Comparison of ENCODE assay signal across 24 mouse cellular contexts in the genomic region with DNA sequence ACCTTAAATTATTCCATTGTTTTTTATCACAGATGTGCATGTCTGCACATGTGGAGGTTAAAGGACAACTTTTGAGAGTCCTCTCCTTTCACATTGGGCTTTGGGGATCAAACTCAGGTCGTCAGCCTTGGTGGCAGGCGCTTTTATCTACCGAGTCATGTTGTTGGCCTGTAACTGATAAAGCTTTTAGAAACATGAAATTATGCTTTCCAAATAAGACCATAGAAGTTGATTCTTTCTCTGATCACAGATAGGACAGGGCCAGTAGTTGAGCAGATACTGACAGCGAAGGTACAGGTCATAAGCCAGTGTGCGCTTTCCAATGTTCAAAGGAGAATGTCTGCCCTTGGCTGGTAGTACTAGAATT. TPM values are rescaled to one million over a fixed set of nuclear protein-coding genes. Genes with fewer than 3 reads are reported as not detected.
A peak's percentile ranks its signal among the peaks of the same experiment; 100 is the strongest.
DNase-seq lines count a peak whose midpoint lies in the region; ATAC-seq and TF ChIP-seq lines count a peak whose summit lies in the region.
"Had no signal": no experiment of that assay in that cellular context is flagged by ENCODE, and none has a peak within 500 bp of the region (broad histone marks: within the 10 kb centered on the region; RNA-seq: fewer than 3 reads in every experiment).

No protein-coding gene starts in this region.

- H3K36me3 ChIP-seq in heart, embryonic 13.5 days = no peaks in the 10 kb centered on the region
- peaks cover 11% of the 10 kb centered on the region for H3K36me3 ChIP-seq in liver, embryonic 14.5 days (replicated peaks; ENCODE audit: control insufficient read depth, insufficient read depth, low read depth)
- no peaks in the 10 kb centered on the region for H3K36me3 ChIP-seq in hindbrain, embryonic 14.5 days (replicated peaks; ENCODE audit: control insufficient read depth, insufficient read depth)
- no peaks in the 10 kb centered on the region for H3K36me3 ChIP-seq in neural tube, embryonic 15.5 days
- H3K36me3 ChIP-seq: forebrain, embryonic 10.5 days; hindbrain, embryonic 13.5 days; limb, embryonic 13.5 days; lung, embryonic 15.5 days; neural tube, embryonic 13.5 days had no signal

- H3K4me1 ChIP-seq in heart, embryonic 13.5 days = peaks cover 52% of the 10 kb centered on the region
- H3K4me1 ChIP-seq in liver, embryonic 14.5 days (replicated peaks; ENCODE audit: control insufficient read depth in 2 of 2, insufficient read depth in 2 of 2, low read length in 1 of 2) = peaks cover 90 to 94% of the 10 kb centered on the region in 2 experiments
- H3K4me1 ChIP-seq in hindbrain, embryonic 14.5 days (replicated peaks; ENCODE audit: control insufficient read depth, insufficient read depth, low read length) = no peaks in the 10 kb centered on the region
- H3K4me1 ChIP-seq in neural tube, embryonic 15.5 days = 0 out of 2 replicates have a peak, but pooled peaks cover 2% of the 10 kb centered on the region
- H3K4me1 ChIP-seq: limb, embryonic 13.5 days; lung, embryonic 15.5 days; neural tube, embryonic 13.5 days had no signal

- no peaks in the 10 kb centered on the region for H3K9me3 ChIP-seq in heart, embryonic 13.5 days
- H3K9me3 ChIP-seq in liver, embryonic 14.5 days (ENCODE audit: control insufficient read depth, low read length) = no peaks in the 10 kb centered on the region
- H3K9me3 ChIP-seq in hindbrain, embryonic 14.5 days (ENCODE audit: control insufficient read depth, low read length) = no peaks in the 10 kb centered on the region
- no peaks in the 10 kb centered on the region for H3K9me3 ChIP-seq in neural tube, embryonic 15.5 days (replicated peaks)
- H3K9me3 ChIP-seq: forebrain, embryonic 10.5 days; hindbrain, embryonic 13.5 days; limb, embryonic 13.5 days; lung, embryonic 15.5 days; neural tube, embryonic 13.5 days had no signal

- H3K27ac ChIP-seq in heart, embryonic 13.5 days (replicated peaks) = no peak overlapping the region
- peak overlapping the region; percentile 94 for H3K27ac ChIP-seq in liver, embryonic 14.5 days
- H3K27ac ChIP-seq in hindbrain, embryonic 14.5 days = no peak overlapping the region
- H3K27ac ChIP-seq in neural tube, embryonic 15.5 days (replicated peaks) = no peak overlapping the region
- H3K27ac ChIP-seq: forebrain, embryonic 10.5 days; hindbrain, embryonic 13.5 days; limb, embryonic 13.5 days; lung, embryonic 15.5 days; neural tube, embryonic 13.5 days had no signal

- ATAC-seq in heart, embryonic 13.5 days (ENCODE audit: extremely low read depth, insufficient number of reproducible peaks, low FRiP score, low TSS enrichment) = no peak
- ATAC-seq in erythroid progenitor cell, adult 5-6 weeks (replicated peaks; ENCODE audit: low FRiP score, poor library complexity, severe bottlenecking) = peak; percentile 20
- peak; percentile 58 for ATAC-seq in liver, embryonic 14.5 days (ENCODE audit: insufficient read depth)
- no peak for ATAC-seq in hindbrain, embryonic 14.5 days (ENCODE audit: low FRiP score)
- no peak for ATAC-seq in neural tube, embryonic 15.5 days (ENCODE audit: low FRiP score)
- ATAC-seq: activated CD4-positive, CD25-positive, alpha-beta regulatory T cell, adult 4 months; inflammation-experienced regulatory T-cells, adult 6 months; midbrain, embryonic 16.5 days had no signal

- intact Hi-C loops in heart, postnatal 14 days (cut with DNase I) = no loop called here

- no peaks in the 10 kb centered on the region for H3K27me3 ChIP-seq in heart, embryonic 13.5 days (replicated peaks)
- H3K27me3 ChIP-seq in liver, embryonic 14.5 days (ENCODE audit: control insufficient read depth, insufficient read depth, low read length) = no peaks in the 10 kb centered on the region
- no peaks in the 10 kb centered on the region for H3K27me3 ChIP-seq in hindbrain, embryonic 14.5 days (ENCODE audit: control insufficient read depth, insufficient read depth, low read length)
- no peaks in the 10 kb centered on the region for H3K27me3 ChIP-seq in neural tube, embryonic 15.5 days (replicated peaks)
- H3K27me3 ChIP-seq: hindbrain, embryonic 13.5 days; limb, embryonic 13.5 days; lung, embryonic 15.5 days; neural tube, embryonic 13.5 days had no signal

- H3K9ac ChIP-seq in heart, embryonic 13.5 days = no peak overlapping the region
- peak overlapping the region; percentile 64 for H3K9ac ChIP-seq in liver, embryonic 14.5 days (replicated peaks)
- H3K9ac ChIP-seq in hindbrain, embryonic 14.5 days = no peak overlapping the region
- H3K9ac ChIP-seq in neural tube, embryonic 15.5 days (replicated peaks) = no peak overlapping the region
- H3K9ac ChIP-seq: hindbrain, embryonic 13.5 days; limb, embryonic 13.5 days; lung, embryonic 15.5 days; neural tube, embryonic 13.5 days had no signal

- TF ChIP-seq EP300 in liver, embryonic 14.5 days (IDR thresholded peaks at IDR 0.05; ENCODE audit: low read depth) = peak; percentile 84

- H3K4me2 ChIP-seq in heart, embryonic 13.5 days = 0 out of 2 replicates have a peak overlapping the region, but pooled peaks have one; percentile 5
- H3K4me2 ChIP-seq in liver, embryonic 14.5 days (ENCODE audit: low read depth) = peak overlapping the region; percentile 72
- H3K4me2 ChIP-seq in hindbrain, embryonic 14.5 days (replicated peaks) = no peak overlapping the region
- no peak overlapping the region for H3K4me2 ChIP-seq in neural tube, embryonic 15.5 days
- H3K4me2 ChIP-seq: hindbrain, embryonic 13.5 days; limb, embryonic 13.5 days; lung, embryonic 15.5 days; neural tube, embryonic 13.5 days had no signal

- WGBS in heart, embryonic 13.5 days = 71% methylated on average over 5 of the region's 5 CpGs
- WGBS in liver, embryonic 14.5 days (ENCODE audit: insufficient replicate concordance) = 17% methylated on average over 5 of the region's 5 CpGs
- 92% methylated on average over 5 of the region's 5 CpGs for WGBS in hindbrain, embryonic 14.5 days
- 92% methylated on average over 5 of the region's 5 CpGs for WGBS in neural tube, embryonic 15.5 days

- no peak for DNase-seq in heart, postnatal 14 days
- peak; percentile 71 to 75 (median 74) for DNase-seq in liver, embryonic 14.5 days (ENCODE audit: low read depth in 3 of 3, low spot score in 3 of 3)
- no peak for DNase-seq in hindbrain, embryonic 14.5 days (ENCODE audit: low spot score)
- no peak for DNase-seq in thymus, postnatal 25 days
- DNase-seq: adrenal gland, adult 8-10 months; cerebellum, adult 2 months; cerebellum, postnatal 25 days; gastrocnemius, postnatal 36 days; kidney, adult 18-20 months; kidney, postnatal 4 days; lung, postnatal 36 days; thymus, postnatal 14 days had no signal

- TF ChIP-seq CTCF in liver, embryonic 14.5 days (IDR thresholded peaks at IDR 0.05; ENCODE audit: low read depth) = no peak

- H3K4me3 ChIP-seq in heart, embryonic 13.5 days = no peak overlapping the region
- peak overlapping the region in 1 of 2 experiments; percentile 34; a peak in 2 of 4 replicates for H3K4me3 ChIP-seq in liver, embryonic 14.5 days (ENCODE audit: insufficient read depth in 1 of 2, low read depth in 2 of 2, low read length in 2 of 2)
- no peak overlapping the region for H3K4me3 ChIP-seq in hindbrain, embryonic 14.5 days (replicated peaks; ENCODE audit: low read length)
- no peak overlapping the region for H3K4me3 ChIP-seq in neural tube, embryonic 15.5 days (replicated peaks)
- H3K4me3 ChIP-seq: forebrain, embryonic 10.5 days; hindbrain, embryonic 13.5 days; limb, embryonic 13.5 days; lung, embryonic 15.5 days; myocyte; neural tube, embryonic 13.5 days had no signal

RNA-seq across cellular contexts. Expression of a gene that starts 24.3 kb away (rescaled TPM):
- polyA plus RNA-seq in heart, embryonic 13.5 days (2015; fragmentation: Nextera tagmentation; extraction: Ambion mirVana) = 2.8 and 3.3 TPM in 2 replicates
- total RNA-seq in heart, postnatal 14 days (2021) = 10 to 100 TPM; 25.1 to 27.6 TPM
- 214 and 233 TPM in 2 replicates for total RNA-seq in erythroid progenitor cell, adult 5-6 weeks (2015; ENCODE audit: low replicate concordance)
- 286 and 356 TPM in 2 replicates for total RNA-seq in erythroid progenitor cell, adult 5-6 weeks (2017; ENCODE audit: low replicate concordance)
- 15.8 and 16.1 TPM in 2 replicates for polyA plus RNA-seq in liver, embryonic 14.5 days (2012; rRNA removed)
- polyA plus RNA-seq in liver, embryonic 14.5 days (2014; fragmentation: Nextera tagmentation; extraction: Ambion mirVana) = 11.1 and 11.2 TPM in 2 replicates
- polyA plus RNA-seq in hindbrain, embryonic 14.5 days (2014; fragmentation: Nextera tagmentation; extraction: Ambion mirVana) = 34.1 and 37.2 TPM in 2 replicates
- polyA plus RNA-seq in neural tube, embryonic 15.5 days (2015; fragmentation: Nextera tagmentation; extraction: Ambion mirVana) = 16.4 and 18.0 TPM in 2 replicates

RNA-seq across cellular contexts. Expression of a gene that starts 40.1 kb away (rescaled TPM):
- 368 and 390 TPM in 2 replicates for polyA plus RNA-seq in heart, embryonic 13.5 days (2015; fragmentation: Nextera tagmentation; extraction: Ambion mirVana)
- total RNA-seq in heart, postnatal 14 days (2021) = 100 to 1,000 TPM; 556 to 621 TPM
- total RNA-seq in erythroid progenitor cell, adult 5-6 weeks (2015; ENCODE audit: low replicate concordance) = 759 and 847 TPM in 2 replicates
- 373 and 474 TPM in 2 replicates for total RNA-seq in erythroid progenitor cell, adult 5-6 weeks (2017; ENCODE audit: low replicate concordance)
- 403 and 658 TPM in 2 replicates for polyA plus RNA-seq in liver, embryonic 14.5 days (2012; rRNA removed)
- polyA plus RNA-seq in liver, embryonic 14.5 days (2014; fragmentation: Nextera tagmentation; extraction: Ambion mirVana) = 477 and 488 TPM in 2 replicates
- polyA plus RNA-seq in hindbrain, embryonic 14.5 days (2014; fragmentation: Nextera tagmentation; extraction: Ambion mirVana) = 377 and 422 TPM in 2 replicates
- 343 and 391 TPM in 2 replicates for polyA plus RNA-seq in neural tube, embryonic 15.5 days (2015; fragmentation: Nextera tagmentation; extraction: Ambion mirVana)

RNA-seq across cellular contexts. Expression of a gene that starts 53.2 kb away (rescaled TPM):
- 18.4 and 20.0 TPM in 2 replicates for polyA plus RNA-seq in heart, embryonic 13.5 days (2015; fragmentation: Nextera tagmentation; extraction: Ambion mirVana)
- 100 to 1,000 TPM; 147 to 166 TPM for total RNA-seq in heart, postnatal 14 days (2021)
- 19.3 and 20.9 TPM in 2 replicates for total RNA-seq in erythroid progenitor cell, adult 5-6 weeks (2015; ENCODE audit: low replicate concordance)
- total RNA-seq in erythroid progenitor cell, adult 5-6 weeks (2017; ENCODE audit: low replicate concordance) = 36.9 and 44.9 TPM in 2 replicates
- polyA plus RNA-seq in liver, embryonic 14.5 days (2012; rRNA removed) = 10.4 and 13.7 TPM in 2 replicates
- 10.0 and 11.5 TPM in 2 replicates for polyA plus RNA-seq in liver, embryonic 14.5 days (2014; fragmentation: Nextera tagmentation; extraction: Ambion mirVana)
- 26.2 and 26.4 TPM in 2 replicates for polyA plus RNA-seq in hindbrain, embryonic 14.5 days (2014; fragmentation: Nextera tagmentation; extraction: Ambion mirVana)
- polyA plus RNA-seq in neural tube, embryonic 15.5 days (2015; fragmentation: Nextera tagmentation; extraction: Ambion mirVana) = 18.2 and 20.0 TPM in 2 replicates

Comparison
In these comparisons a context has a peak if more than half of its experiments do, and no peak if none do; other contexts are left out.
1. ATAC-seq: peak in erythroid progenitor cell, adult 5-6 weeks (single experiment) and liver, embryonic 14.5 days (single experiment); none in heart, embryonic 13.5 days (single experiment), hindbrain, embryonic 14.5 days (single experiment) and neural tube, embryonic 15.5 days (single experiment).
2. H3K4me2 ChIP-seq: peak in heart, embryonic 13.5 days (single experiment) and liver, embryonic 14.5 days (single experiment); none in hindbrain, embryonic 14.5 days (single experiment) and neural tube, embryonic 15.5 days (single experiment).
3. DNase-seq: peak in liver, embryonic 14.5 days (3 of 3); none in heart, postnatal 14 days (0 of 2), hindbrain, embryonic 14.5 days (single experiment) and thymus, postnatal 25 days (single experiment).